Mouse (Mus musculus): ENCODE measurements around the gene Smc4.

GRCm38 (mm10) chr3:69002781-69003180, 1.8 kb upstream of the Smc4 start:
- TF ChIP-seq CTCF (IDR thresholded peaks at IDR 0.05; ENCODE audit: low read depth, low read length), result no peak
- no peak for TF ChIP-seq POLR2AphosphoS5 (IDR thresholded peaks at IDR 0.05; ENCODE audit: insufficient replicate concordance, low read depth, low read length)

All from G1E (cell line).